Mouse (Mus musculus): Measurements from ENCODE around the gene Epha5. TPM values are rescaled to one million over a fixed set of nuclear protein-coding genes. Genes with fewer than 3 reads are reported as not detected.

The Epha5 gene
- 0.25 TPM for polyA plus RNA-seq (2014; fragmentation: Illumina TruSeq; extraction: RNeasy Lipid Tissue Mini Kit (QIAGEN cat#74804); ENCODE audit: low read depth, low replicate concordance)

GRCm38 (mm10) chr5:84417062-84417879 is at the start of gene Epha5:
Gene Epha5, minus strand, starts transcription at chr5:84417382.

All from testis, adult 10 weeks (tissue).